Mouse (Mus musculus) gastrocnemius, postnatal 25 days (tissue): ENCODE measurements around the gene Soga1. TPM values are rescaled to one million over a fixed set of nuclear protein-coding genes. Genes with fewer than 3 reads are reported as not detected.
A peak's percentile ranks its signal among the peaks of the same experiment; 100 is the strongest.

Source experiments
- DNase-seq: peaks from one replicate; pipeline ENCODE4 v3.0.0; 2022
- total RNA-seq, 2 experiments: library from RNA; stranded (reverse); gene quantifications; 1 replicate in 1 of 2; 2 replicates in 1 of 2; pipeline ENCODE4 v1.2.3; 2021

Soga1 gene
- total RNA-seq, 2 experiments from 2014 or later = 4.5 to 5.0 TPM

- peak; percentile 55 for DNase-seq
These were observed 15.8 kb downstream of the Soga1 start for GRCm38 (mm10) chr2:157063241-157063700.

GRCm38 (mm10) chr2:157060557-157061305, 18.3 kb downstream of the Soga1 start:
- no peak for DNase-seq

GRCm38 (mm10) chr2:157060037-157060436, 19.0 kb downstream of the Soga1 start:
- DNase-seq = no peak

- no peak for DNase-seq
These were observed 19.9 kb downstream of the Soga1 start for GRCm38 (mm10) chr2:157059166-157059565.

- DNase-seq = peak; percentile 79
These were observed 20.6 kb downstream of the Soga1 start for GRCm38 (mm10) chr2:157058342-157058998.

GRCm38 (mm10) chr2:157057758-157058157, 21.3 kb downstream of the Soga1 start:
- DNase-seq = no peak

- no peak for DNase-seq
These were observed 21.9 kb downstream of the Soga1 start for GRCm38 (mm10) chr2:157057186-157057585.

GRCm38 (mm10) chr2:157055721-157056120, 23.3 kb downstream of the Soga1 start:
- DNase-seq = no peak

- no peak for DNase-seq
These were observed 24.2 kb downstream of the Soga1 start for GRCm38 (mm10) chr2:157054816-157055215.

- DNase-seq = no peak
These were observed 24.8 kb downstream of the Soga1 start for GRCm38 (mm10) chr2:157054297-157054696.

GRCm38 (mm10) chr2:157053787-157054186, 25.3 kb downstream of the Soga1 start:
- DNase-seq = no peak

GRCm38 (mm10) chr2:157053124-157053523, 25.9 kb downstream of the Soga1 start:
- DNase-seq = no peak

GRCm38 (mm10) chr2:157052448-157052847, 26.6 kb downstream of the Soga1 start:
- DNase-seq = no peak

- DNase-seq = no peak
These were observed 29.2 kb downstream of the Soga1 start for GRCm38 (mm10) chr2:157049831-157050243.

GRCm38 (mm10) chr2:157048395-157049181, 30.5 kb downstream of the Soga1 start:
- DNase-seq = no peak

GRCm38 (mm10) chr2:157046956-157047355, 32.1 kb downstream of the Soga1 start:
- no peak for DNase-seq

GRCm38 (mm10) chr2:157045932-157046331, 33.1 kb downstream of the Soga1 start:
- no peak for DNase-seq

- no peak for DNase-seq
These were observed 35.1 kb downstream of the Soga1 start for GRCm38 (mm10) chr2:157043987-157044386.

- no peak for DNase-seq
These were observed 35.5 kb downstream of the Soga1 start for GRCm38 (mm10) chr2:157043556-157043955.

- no peak for DNase-seq
These were observed 37.6 kb downstream of the Soga1 start for GRCm38 (mm10) chr2:157041421-157041820.

- DNase-seq = no peak
These were observed 38.4 kb downstream of the Soga1 start for GRCm38 (mm10) chr2:157040649-157041046.

GRCm38 (mm10) chr2:157039900-157040648, 39.0 kb downstream of the Soga1 start:
- DNase-seq = peak; percentile 38
